Mouse (Mus musculus) spleen, embryonic (tissue): ENCODE data around the gene Plpp1.

Experiments
- CTCF ChIA-PET: fragments of 350-600 bp; sonication (Branson Sonifier 250); formaldehyde crosslinking; loops from one replicate; lab custom pipeline; 2022; lab: Charles Lee

Gene Plpp1

DNA sequence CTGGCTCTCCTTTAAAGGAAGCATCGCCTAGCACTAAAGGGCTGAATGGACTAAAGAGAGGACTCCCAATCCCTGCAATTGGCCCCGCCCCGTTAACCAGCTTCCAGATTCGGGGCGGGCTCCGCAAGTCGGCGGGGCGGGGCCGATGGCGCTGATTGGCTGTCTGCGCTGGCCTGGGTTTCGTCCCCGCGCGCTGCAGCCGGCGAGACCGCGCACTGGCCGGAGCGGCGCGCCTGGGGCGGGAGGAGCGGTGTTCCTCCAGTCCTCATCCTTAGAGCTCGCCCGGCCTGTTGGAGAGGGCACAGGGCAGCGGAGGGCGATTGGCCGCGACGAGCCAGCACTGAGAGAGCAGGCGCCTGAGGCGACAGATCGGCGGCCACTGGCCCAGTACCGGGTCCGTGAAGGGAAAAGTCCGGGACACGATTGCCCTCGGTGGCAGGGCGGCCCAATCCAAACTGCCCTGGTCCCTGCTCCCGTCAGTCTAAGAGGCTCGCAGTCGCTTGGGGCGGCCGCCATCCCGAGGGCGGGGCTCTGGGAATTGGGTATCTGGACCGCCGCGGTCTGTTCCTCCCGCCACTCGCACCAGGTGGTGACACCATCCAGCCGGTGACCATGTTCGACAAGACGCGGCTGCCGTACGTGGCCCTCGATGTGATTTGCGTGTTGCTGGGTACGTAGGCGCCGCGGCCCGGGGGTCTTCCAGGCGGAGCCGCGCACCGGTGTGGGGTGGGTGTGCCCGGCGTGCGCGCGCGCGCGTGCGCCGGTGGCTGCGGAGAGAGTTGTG lies at the start of gene Plpp1:
TSS of gene Plpp1 (plus strand) at position 196 of the 784 bp plus-strand sequence.
- CTCF ChIA-PET: no interaction called here

DNA sequence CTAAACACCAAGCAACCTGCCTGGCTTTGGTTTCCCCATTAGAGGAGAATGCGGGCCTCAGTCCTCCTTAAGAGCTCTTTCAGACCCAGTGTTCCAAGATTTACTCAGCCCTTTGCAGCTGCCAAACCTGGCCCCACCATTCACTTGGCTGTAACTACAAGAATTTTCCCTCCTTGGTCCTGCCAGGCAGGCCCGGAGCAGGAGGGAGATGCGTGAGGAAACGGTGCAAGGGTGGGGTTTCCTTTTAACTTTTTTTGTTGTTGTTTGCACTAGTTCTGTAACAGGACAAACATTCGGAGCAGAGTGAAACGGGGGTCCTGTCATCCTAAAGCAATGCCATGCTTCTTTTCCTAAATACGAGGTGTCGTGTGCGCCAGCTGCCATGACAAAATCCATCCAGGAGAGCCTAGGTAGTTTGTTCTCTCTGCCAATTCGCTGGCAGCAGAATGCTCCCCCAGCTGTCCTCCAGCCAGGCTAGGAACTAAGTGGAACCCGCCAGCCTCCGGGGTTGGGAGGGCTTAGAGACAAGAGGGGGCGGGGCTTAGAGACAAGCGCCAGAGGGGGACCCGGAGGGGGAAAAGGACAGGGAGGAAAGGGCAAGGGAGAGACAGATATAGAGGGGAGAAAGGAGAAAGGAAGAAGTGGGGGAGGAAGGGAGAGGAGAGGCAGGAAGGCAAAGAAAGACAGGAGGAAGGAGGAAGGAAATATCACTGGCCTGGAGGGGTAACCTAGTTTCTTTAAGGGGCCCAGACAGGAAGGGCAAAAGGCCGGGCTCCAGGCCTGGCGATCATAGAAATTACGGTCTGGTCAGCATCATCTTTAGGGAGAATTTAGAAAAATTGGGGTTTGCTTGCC lies 48.9 kb upstream of the Plpp1 start:
- CTCF ChIA-PET: interaction anchor here (0.6 kb wide), 1 partner anchor 19 kb away, joined by 3 read pairs; no protein-coding TSS in a partner anchor

DNA sequence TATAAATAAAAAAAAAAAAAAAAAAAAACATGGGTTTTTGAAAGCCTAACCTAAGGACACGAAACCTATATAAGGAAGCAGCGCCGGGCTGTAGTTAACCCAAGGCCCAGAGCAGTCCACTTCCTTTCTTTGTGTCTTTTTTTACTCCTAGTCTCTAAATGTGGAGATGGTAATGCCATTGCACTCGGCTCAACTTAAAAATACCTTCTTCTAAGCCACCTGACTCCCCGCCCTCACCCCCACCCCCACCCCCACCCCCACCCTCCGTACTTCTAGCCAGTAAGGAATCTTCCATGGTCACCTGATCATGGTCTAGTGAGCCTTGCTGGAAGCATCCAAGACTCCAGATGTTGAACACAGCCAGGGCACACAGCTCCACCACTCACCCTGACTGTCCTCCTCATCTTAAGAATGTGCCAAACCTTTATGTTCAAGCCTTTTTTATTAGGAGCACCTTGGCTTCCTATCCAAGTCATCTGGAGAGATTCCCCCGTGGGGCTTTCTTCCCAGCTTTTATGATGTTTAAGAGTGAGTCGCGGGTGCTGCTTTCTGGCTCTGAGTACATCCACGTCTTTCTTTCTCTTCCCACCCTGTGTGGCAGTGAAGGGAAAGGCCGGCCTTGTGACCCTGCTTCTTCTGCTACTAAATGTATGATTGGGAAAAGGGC lies 48.1 kb upstream of the Plpp1 start:
- CTCF ChIA-PET: no interaction called here

DNA sequence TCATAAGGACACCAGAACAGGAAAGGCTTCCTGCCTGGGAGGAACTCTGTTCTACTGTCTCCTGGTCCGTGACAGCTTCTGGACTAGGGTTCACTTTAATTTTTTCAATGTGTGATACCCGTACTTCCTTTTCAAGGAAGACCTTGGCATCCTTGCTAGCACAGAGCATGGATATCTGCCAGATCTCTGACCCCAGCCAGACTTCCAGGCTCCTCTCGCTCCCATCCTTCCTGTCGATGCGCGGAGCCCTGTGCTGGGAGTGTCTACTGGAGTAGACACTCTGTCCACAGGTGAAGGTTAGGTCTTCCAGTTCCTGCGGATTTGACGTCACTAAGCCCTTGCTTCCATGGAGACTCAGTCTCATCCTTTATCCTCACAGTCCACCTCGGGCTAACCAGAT lies 47.1 kb upstream of the Plpp1 start:
- CTCF ChIA-PET: no interaction called here

DNA sequence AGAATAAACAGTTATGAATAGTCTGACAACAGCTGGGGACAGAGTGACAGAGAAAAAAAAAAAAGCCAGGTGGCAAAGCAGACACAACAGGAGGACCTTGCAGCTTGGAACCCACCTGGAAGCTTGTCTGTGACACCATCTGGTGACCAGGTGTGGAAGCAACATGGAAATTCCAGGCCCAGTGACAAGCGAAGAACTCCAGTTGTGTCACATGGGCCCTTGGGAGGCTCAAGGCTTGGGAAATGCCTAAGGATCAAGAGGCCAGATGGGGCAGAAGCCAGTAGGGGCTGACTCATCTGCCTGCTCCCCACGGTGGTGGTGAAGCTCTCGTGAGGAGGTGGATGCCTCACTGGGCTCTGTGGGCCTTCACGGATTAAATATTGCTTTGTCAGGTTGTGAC lies 45.7 kb upstream of the Plpp1 start:
- CTCF ChIA-PET: no interaction called here

DNA sequence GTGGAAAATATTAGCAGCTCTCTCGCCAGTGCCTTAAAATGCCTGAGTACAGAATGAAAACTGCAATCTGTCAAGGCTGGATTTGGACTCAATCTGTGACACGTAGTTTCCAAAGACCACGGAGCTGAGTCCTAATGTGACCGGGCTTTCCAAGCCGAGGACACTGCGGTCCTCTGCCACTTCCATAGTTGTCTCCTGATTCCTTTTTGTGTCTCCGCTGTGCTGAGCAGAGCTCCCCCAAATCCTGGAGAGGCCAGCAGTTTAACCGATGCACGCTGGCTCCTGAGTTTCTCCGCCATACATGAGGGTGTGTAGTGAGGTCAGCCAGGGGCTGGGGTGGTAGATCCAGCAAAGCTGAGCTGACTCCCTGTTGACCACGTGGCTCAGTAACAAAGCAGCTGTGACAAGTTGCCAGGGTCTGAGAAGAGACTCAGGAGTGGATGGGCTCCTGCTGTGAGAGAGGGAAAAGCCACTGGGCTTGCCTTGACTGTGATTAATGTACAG lies 45.0 kb upstream of the Plpp1 start:
- CTCF ChIA-PET: no interaction called here

DNA sequence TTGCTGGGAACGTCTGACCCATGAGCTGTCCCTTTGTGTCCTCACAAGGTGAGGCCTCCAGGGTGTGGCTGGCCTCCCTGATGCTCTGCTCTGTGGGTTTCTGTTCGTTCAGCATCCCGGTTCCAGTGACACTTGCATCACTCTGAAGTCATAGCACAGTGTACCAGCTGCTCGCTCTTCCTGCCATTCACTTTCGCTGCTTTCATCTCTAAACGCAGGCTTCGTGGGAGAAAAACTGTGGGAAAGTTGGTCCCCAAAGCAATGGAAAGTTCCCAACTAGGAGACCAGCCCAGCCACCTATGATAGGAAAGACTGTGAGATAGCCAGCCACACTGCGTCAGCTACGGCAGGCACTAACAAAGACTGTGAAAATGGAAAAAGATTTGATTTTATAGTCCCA lies 43.2 kb upstream of the Plpp1 start:
- CTCF ChIA-PET: no interaction called here

DNA sequence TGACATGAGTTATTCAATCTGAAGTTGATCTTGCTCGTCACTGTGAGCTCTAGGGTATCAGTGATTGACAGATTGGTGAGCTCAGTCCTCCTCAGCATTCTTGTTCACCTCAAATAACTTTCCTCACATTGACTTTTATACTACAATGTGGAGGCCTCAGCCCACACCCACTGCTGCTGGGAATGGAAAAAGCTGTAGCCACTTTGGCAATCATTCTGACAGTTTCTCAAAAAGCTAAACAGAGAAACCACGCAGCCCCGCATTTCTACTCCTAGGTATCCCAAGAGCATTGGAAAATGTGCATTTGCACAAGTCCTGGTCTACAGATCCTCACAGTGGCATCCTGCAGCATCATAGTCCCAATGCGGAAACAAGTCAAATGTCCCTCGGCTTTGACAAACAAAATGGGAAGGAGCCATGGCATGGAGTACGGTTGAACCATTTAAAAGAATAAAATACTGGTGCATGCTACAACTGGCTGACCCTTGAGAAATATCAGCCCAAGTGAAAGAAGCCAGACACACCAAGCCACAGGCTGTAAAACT lies 42.0 kb upstream of the Plpp1 start:
- CTCF ChIA-PET: no interaction called here

DNA sequence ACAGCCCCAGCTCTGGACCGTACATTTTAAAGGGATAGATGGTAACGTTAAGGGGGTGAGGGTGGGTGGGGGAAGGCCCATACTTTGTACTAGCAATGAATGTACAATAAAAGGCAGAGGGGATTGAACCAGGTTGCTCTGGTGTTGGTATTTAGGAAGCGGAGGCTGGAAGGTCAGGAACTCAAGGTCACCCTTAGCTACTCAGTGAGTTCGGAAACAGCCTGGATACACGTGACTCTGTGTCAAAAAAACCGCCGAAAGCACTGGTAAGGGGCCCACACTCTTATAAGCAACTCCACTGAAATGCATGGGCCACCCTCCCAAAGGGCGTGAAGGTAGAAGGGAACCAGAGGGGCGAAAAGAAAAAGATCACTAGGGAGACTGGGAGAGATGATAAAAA lies 41.2 kb upstream of the Plpp1 start:
- CTCF ChIA-PET: no interaction called here

DNA sequence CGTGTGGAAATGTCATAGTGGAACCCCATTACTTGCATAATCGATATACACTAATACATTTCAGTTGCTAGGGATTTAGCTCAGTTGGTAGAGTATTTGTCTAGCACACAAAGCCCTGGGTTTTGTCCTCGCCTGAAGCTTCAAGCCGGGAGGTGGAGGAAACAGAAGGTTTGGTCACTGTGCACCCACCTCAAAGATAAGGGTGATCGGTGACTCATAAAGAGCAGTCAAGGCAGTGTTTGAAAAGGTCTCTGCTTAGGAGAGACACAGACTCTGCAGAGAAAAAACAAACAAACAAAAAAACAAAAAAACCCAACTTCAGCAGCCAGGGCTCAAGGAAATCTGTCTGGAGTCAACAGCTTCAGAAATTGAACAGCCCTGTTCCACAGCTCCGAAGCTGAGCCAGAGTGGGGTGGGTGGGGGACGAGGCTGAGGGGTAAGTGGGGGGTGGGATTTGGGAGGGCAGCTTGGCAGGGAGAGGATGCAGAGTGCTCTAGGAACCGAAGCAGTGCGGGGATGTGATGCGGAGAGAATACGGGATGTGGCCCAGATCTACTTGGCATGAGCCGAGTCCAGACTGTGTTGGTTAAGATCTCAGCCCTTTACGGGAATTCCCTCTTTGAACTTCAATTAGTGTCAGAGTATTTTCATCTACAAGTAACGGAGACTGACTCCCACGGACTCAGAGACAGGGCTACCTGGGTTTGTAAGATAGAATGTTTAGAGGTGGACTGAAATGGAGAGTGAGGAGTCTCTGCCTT lies 40.6 kb upstream of the Plpp1 start:
- CTCF ChIA-PET: no interaction called here

DNA sequence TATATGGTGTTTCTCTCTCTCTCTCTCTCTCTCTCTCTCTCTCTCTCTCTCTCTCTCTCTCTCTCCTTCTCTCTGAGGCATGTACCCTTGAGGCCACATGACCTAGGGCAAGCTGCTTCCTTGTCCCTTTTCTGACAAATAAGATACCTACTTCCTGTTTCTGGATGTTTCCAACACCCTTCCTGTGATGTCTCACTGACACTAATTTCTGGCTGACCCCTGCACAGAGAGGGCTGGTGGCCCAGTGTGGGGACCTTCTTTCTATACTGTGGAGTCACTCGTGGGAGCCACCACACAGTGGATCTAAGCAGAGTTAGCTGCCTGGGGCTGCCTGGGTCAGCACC lies 40.1 kb upstream of the Plpp1 start:
- CTCF ChIA-PET: no interaction called here

DNA sequence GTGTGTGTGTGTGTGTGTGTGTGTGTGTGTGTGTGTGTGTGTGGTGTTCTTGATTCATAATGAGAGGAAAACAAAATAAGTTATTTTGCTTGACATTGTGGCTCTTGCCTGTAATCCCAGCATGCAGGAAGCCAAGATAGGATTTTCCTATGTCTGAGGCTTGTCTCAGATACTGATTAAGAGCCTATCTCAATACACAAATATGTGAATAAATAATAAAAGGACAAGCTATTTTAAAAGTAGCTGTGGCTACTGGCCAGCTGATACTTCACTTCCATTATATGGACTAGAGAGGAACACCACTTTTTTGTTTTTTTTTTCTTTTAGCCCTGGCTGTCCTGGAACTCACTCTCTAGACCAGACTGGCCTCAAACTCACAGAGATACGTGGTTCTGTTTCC lies 38.8 kb upstream of the Plpp1 start:
- CTCF ChIA-PET: no interaction called here

DNA sequence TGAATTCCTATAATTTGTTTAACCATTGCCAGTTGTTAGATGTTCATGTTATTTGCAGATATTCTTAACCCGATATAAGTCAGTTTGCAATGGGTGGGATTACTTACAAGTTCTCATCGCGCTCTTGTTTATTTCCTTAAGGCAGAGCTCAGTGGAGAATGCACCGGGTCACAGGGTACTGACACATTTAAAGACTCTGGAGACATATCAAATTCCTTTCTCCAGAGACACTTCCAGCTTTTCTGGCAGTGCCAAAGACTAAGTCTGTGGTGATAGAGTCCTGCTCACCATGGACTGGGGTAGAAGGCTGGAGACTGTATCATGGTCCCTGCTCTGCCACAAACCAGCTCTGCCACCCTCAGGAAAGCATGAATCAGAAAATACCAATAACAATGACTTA lies 38.0 kb upstream of the Plpp1 start:
- CTCF ChIA-PET: interaction anchor here (0.5 to 0.7 kb wide), 2 partner anchors 41 to 493 kb away, joined by 4 to 7 read pairs; no protein-coding TSS in a partner anchor

DNA sequence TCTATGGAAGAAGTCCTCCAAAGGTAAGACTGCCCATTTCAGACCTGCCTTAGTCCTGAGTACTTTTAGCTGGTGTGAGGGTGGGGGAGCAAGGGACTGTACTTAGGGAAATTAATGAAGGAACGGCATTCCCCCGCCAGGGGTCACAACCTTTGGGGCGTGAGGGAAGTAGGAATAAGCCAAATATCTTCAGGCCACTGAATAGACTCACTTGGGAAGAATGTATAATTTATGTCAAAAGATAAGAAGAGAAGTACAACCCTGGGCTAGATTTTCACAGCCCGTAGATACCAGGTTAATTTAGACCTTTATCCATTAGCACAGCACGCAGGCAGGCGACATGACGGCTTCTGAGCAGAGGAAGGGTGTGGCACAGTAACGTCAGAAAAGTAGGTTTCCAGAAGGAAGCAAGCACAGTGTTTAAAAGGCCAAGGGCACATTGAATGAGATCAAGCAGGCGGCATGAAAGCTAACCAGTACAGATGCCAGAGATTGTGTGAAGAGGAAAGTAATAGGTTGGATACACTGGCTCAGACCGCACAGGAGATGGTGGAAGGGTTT lies 37.0 kb upstream of the Plpp1 start:
- CTCF ChIA-PET: no interaction called here

DNA sequence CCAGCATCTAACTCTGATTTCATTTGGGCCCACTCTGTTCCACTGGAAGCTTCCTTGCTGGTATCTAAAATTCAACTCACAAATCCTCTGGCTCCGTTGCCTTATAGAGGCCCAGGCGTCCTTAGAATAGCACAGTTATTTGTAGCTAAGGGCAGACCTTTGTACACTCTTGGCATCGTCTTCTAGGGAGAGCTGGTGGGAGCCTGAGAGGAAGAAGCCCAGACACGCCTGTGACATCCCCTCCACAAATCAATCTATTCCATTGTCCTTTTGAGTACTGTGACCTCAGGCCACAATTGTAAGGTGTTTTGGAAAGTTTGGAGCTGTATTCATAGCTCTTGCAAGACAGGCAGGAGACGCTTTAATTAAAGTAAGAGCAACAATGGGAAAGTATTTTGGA lies 36.0 kb upstream of the Plpp1 start:
- CTCF ChIA-PET: no interaction called here

DNA sequence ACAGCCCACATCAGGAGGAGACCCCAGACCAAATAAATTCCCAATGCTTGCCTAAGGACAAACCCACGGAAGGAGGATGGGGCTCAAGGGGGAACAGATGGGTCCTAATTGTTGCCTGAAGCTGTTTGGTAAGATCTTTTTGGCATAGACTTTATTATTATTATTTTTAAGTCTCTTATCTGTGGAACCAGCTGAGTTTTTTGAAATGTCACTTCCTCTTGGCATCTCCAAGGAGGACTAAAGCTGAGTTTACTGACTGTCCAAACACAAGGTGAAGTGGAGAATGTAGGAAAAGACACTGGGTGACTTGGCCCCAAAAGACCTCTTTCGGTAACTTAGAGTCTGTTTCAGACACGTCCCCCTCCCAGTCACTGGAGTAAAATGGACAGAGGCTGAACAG lies 34.9 kb upstream of the Plpp1 start:
- CTCF ChIA-PET: no interaction called here

DNA sequence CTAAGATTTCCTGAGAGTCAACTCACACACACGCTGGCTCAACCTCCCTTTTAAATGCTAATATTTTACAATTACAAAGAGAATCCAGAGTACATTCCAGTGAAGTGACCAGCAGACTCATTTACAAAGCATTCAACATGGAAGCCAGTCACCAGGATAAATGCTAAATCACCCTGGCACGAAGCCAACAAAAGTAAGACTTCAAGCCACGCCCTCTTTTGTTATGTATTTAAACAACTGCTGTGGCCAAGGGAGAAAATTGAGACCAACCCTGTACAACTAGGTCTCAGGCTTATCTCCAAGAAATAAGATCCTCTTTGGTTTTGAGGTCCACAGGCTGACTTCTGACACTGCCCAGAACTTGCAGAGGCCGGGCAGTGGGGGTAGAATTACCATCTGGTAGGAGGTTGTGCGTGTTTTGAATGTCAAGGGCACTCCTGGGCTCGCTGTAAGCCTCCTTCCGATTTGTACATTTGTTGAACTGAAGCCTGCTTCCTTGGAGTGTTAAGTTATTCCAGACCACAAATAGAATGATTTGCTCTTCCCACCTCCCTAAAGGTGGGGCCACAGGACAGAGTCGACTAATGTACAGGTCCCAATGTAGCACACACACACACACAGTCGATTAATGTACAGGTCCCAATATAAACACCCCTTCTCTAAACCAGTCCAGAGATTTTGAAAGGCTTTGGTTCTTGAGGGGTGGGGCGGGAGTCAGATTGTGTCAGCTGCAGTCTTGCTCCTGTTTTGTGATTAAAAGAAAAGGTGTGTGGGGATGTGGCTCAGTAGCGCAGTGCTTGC lies 29.9 kb upstream of the Plpp1 start:
- CTCF ChIA-PET: interaction anchor here (0.6 kb wide), 2 partner anchors 20 to 262 kb away, joined by 3 to 6 read pairs; no protein-coding TSS in a partner anchor

DNA sequence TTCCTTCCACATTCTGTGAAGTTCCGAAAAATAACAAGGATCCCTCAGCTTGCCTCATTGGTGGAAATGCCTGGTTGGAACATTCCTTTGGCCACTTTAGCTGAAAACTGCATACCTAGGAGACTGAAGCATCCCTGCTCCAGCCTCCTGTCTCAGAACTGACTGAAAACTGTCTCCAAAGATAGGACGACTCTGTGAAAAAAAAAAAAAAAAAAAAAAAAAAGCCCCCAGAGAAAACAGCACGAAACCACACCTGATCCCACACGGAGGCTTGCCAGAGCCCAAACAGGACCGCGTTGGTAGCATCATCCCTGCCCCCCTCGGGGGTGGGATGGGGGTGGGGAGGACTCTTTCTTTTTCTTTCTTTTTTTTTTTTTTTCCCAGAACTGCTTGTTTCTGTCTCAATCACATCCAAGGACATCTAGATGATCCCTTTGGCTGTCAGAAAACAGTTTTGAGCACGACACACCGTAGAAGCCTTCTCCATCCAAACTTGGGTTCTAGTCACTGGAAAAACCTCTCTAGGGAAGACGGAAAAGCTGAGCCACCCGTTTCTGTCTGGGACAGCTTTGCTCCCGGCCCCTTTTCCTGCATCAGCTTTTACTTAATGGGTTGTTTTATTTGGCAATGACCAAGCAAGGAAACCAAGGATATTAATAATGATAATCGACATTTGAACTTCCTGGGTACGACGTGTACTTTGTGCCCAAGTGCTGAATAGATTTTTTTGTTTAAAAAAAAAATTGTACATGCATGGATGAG lies 29.0 kb upstream of the Plpp1 start:
- CTCF ChIA-PET: interaction anchor here (0.6 kb wide), 2 partner anchors 21 to 261 kb away, joined by 3 to 6 read pairs; no protein-coding TSS in a partner anchor

DNA sequence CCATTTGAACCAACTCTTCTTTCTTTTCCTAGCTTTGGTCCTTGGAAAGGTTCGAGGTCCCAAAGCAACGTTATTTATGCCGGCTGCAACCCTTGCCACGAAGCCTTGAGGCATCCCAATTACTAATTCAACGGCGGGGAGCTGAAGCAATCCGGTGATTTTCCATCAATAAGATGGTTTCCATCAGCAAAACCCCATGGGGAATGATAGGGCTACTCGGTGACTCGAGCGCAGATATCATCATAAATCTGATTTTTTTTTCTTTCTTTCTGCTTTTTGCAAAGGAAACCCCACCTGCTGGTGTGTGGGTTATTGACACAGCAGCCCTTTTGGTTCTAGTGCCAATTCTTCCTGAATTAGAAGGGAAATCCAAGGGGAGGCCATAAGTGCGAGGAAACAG lies 28.3 kb upstream of the Plpp1 start:
- CTCF ChIA-PET: no interaction called here
